Mouse (Mus musculus) ovary, postnatal 10 days (tissue): ENCODE measurements around the gene Tub.

Experiments used
- DNase-seq: peaks from one replicate; pipeline ENCODE4 v3.0.0; 2022; ENCODE audit warnings: low spot score

Gene Tub

DNA sequence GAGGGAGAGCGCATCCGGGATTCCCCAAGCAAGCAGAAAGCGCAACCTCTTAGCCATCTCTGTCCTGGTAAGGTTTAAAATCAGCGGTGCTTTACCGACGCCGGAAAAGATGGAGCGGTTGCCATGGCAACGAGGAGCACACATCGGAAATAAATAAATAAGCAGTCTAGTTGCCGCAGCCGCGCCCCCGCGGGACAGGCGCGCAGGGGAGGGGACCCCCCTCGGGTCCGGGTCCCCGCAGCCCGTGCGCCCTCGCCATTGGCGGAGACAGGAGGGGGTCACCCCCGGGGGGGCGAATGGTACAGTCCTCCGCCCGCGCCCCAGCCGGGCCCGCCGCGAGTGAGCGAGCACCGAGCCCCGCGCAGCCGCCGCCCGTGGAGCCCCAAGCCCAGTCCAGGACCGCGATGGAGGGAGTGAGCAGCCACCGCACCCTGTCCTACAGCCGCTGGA, at the start of gene Tub:
Gene Tub, plus strand, starts transcription at position 27 of the 450 bp plus-strand sequence.
- peak; percentile 7 for DNase-seq

DNA sequence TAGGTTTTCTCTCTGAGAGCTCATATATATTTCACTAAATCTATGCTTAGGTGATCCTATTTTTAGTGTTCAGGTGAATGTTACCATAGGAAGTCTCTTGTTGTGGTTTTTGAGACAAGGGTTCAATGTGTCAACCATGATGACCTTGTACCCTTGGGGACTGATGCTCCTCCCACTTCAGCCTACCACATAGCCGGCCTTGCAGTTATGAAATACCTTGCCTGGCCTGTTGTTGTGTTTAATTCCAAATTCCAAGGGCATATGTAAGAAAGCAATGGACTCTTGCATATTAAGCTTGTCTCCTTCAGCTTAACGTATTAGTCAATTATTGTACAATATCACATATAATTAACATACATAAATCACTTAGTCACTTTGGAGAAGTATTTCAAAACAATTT, 46.2 kb upstream of the Tub start:
- no peak for DNase-seq

DNA sequence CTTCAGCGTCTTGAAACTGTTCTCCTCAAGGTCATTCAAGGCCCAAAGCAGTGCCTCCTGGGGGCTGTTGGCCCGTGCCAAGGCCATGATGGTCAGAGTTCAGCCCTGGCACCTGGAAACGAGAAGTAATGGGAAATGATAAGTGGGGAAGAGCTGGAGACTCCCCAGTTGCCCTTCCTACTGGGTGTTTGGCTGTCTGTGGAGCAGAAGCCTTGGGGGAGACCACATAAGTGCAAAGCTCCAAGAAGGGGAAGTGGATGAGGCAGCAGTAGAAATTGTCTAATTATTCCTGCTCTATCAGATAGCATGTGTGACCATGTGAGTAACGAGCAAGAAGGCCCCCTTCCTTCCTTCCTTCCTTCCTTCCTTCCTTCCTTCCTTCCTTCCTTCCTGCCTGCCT, 23.1 kb upstream of the Tub start:
- DNase-seq = no peak

DNA sequence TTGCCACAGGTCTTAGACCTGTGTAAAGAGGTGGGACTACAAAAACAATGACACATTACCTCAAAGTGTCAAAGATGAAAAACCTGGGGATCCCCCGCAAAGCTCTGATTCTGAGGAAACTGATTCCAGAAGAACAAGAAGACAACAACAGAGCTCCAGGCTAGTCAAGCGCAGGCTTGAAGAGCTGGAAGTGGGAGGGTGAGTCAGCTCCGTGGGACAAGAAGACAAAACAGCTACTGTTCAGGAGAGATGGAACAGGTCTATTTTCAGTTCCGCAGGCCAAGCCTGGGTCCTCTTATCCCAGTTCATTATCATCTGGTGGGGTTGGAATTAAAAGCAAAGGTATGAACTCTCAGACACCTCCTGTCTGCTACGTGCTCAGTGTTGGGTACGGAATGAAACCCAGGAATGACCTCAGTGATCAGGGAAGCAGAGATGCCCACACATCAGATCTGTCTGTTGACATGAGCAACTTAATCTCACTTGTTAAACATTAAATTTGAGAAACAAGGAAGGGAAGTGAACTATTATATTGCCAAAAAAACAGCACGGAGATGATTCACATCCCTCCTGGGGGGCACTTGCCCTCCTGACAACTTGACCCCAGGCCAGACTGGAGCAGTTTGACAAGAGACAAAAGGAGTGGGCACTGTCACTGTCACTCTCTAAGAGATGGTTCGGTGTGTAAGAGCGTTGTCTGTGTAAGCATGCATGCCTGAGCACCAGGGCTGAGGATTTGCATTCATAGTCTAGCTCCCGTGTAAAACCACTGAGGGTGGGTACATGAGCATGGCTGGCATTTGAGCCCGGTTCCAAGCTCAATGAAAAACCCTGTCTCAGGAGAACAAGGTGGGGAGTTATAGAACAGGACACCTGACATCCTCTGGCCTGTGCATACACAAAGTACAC, 21.6 kb upstream of the Tub start:
- no peak for DNase-seq

DNA sequence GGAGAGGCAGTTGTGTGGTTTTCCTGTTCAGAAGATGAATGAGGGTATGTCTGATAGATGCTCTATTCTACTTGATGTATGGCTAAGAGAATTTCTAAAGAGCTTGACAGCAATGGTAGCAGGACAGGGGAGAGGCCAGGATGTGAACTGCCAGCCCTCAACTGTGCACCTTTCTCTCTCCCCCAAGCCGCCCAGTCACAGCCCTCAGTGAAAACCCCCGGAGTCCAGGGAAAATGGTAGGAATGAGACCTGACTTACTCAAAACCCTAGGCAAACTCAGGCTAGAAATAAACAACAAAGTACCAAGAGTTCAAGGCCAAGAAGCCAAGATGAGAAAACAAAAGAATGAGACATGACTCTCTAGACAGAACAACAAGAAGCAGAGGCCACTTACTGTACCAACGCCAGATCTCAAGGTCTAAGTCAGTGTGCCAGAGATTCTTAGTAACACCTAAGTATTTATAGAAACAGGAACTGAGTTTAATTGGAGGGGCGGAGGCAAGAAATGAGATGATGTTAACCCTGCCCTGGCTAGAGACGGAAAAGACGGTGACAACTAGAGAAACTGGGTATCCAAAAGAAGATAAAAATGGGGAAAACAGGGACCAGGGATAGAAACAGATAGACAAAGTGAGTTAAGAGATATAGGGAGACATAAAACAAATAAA, 20.3 kb upstream of the Tub start, which contains the start of gene Nlrp10:
Gene Nlrp10, minus strand, starts transcription at position 453 of the 668 bp plus-strand sequence.
- no peak for DNase-seq

DNA sequence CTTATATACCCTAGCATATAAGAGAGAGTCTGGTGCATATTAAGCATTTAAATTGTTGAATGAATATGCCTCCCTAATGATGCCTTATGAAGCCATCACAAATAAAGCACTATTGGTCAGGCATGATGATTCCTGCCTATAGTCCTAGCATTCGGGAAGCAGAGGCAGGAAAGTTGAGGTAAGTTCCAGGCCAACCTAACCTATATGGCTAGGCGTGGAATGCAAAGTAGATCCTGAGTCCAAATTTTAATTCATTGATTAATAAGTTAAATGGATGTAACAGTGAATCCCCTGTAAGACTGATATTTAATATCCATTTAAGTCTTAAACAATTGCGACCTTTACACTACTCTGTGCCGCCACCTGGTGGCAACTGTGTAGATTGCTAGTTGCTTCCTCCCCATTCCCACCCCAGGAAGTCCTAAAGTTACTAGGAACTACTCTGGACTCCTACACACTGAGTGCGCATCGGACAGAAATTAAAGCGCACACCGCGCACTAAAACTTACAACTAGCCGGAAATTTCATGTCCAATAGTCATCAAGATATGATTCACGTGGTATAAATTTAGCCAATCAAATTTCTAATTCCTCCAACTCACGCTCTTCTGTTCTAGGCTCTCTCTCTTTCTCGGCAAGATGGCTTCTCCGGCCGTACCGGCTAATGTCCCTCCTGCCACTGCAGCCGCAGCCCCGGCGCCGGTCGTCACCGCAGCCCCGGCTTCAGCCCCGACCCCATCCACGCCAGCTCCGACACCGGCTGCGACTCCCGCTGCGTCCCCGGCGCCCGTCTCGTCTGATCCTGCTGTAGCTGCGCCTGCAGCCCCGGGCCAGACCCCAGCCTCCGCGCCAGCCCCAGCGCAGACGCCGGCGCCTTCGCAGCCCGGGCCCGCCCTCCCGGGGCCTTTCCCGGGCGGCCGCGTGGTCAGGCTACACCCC, 16.1 kb upstream of the Tub start, which contains the start of gene Eif3f:
Gene Eif3f, plus strand, starts transcription at position 624 of the 938 bp plus-strand sequence.
- DNase-seq = peak; percentile 60

DNA sequence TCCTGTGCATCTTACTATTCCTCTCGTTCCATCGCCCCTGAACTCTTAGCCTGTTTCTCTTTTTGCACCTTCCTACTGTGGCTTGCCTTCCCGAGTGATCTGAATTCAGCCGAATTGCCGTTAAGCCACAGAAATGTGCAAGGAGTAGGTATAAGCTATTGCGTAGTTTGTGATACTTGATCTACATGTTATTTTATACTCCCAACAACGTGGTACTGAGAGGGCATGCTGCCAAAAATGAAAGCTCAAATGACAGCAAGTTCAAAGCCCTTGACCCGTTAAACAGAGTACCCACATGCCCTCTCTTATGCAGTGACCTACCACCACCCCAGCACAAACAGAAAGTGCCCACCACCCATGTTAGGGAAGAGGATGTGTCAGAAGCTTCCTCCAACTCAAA, 15.3 kb upstream of the Tub start:
- no peak for DNase-seq

DNA sequence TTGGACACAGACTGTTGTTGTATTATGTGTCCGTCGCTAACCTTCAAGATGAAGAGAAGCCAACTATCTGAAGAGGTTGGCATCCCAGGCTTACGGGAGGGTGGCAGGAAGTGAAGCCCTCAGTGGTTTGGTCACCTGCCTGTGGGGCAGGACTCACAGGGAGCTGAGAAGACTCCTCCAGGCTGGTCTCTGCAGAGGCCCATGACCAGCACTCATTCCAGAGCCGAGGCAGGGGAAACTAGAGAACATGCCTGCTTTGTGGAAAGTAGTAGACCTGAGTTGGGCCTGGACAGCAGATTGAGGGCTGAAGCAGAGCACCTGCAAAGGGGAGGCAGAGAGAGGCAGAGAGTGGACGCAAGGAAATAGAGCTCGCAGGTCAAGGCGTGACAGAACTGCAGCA, 14.7 kb upstream of the Tub start:
- no peak for DNase-seq

DNA sequence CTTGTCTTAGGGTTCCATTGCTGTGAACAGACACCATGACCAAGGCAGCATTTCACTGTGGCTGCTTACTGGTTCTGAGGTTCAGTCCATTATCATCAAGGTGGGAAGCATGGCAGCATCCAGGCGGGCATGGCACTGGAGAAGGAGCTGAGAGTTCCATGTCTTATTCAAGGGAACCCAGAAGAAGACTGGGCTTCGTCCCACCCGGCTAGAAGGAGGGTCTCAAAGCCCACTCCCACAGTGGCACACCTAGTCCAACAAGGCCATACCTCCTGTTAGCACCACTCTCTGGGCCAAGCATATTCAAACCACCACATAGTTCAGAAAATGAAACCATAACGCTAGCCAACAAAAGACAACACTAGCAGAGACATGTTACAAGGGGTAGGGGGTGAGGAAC, 13.5 kb upstream of the Tub start:
- DNase-seq = no peak

DNA sequence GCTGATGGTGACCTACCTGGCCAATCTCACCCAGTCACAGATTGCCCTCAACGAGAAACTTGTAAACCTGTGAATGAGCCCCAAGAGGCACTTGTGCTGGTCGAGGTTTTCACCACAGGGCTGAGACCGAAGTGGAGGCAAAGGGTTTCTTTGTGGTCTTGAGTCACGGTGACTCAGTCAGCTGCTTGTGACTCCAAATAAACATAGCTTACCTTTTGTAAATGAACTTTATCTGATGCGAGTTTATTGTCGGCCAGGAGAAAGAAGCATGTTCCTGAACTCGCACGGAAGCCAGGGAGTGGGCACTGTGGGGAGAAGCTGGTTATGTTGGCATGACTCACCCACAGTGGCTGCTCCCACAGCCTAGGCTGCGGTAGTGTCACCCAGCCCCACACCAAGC, 8.7 kb upstream of the Tub start:
- DNase-seq = no peak

DNA sequence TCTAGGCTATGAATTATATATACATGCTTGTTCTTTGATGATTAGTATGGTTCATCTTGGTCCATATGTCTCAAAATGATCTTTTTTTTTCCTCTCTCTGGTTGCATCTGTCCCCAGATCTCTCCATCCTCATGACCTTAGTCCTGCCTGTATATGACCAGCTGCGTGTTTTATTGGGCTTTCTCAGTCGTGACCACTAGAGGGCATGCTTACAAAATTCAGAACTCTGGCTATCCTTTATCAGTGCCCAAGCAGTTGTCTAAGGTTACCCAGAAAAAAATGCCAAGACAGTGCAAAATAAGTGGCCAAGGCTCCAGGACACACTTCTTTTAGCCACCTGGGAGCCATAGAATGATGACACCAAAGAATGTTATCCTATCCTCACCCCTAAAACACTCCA, 6.1 kb upstream of the Tub start:
- DNase-seq = no peak

DNA sequence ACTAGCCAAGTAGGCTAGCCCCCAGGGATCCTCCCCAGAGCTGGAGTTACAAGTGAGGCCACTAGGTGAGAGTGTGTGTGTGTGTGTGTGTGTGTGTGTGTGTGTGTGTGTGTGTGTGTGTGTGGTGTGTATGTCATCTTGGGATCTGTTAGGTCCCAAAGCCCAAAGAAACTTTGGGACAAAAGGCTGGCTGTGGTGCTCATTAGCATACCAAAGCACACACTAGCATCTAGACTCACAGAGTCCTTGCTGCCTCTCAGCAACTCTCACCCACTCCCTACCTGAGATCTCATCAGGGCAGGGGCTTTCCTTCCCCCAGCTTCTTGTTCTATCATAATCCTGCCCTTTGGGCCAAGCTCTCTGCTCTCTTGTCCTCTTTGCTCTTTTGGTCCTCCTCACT, 1.5 kb upstream of the Tub start:
- DNase-seq = no peak

DNA sequence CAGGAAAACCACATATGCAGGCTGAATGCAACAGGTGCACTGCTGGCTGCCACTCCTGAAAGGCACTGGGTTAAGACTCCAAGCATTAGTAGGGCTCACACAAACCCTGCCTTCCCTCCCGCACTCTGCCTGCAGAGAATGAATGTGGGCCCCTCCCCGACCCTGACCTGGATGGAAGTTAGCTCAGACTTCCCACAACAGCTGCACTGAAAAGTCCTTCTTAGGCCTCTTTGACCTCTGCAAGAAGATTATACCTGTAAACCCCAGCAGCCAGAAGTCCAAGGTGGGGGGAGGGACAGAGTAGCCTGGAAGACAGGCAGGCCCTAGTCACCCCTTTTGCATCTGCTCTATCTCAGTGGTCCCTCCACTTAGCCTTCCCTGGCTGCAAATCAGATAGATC, 837 bp upstream of the Tub start:
- no peak for DNase-seq

DNA sequence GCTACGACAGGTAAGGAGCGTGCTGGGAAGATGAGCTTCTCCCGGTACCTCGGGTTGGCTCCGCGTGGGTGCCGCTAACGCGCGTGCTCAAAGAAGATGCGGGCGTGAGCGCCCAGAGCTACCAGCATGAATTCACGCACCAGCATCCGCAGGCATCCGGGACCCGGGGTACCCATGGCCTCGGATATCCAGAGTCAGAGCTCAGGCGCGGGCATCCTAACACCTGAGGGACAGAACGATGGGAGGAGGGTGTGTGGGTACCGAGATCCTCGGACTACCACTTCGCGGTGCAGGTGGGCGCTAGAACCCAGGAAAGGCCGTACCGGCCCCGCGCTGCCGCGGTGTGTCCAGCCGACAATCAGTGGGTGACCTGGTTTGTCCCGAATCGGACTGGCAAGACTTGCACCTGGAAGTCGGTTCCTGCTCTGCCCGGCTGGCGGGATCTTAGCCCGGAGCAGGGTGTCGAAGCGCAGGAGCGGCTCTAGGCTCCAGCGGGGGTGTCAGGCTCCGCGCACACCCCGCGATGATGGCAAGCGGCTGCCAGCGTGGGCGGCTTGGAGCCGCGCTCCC, 709 bp downstream of the Tub start:
- peak; percentile 9 for DNase-seq

DNA sequence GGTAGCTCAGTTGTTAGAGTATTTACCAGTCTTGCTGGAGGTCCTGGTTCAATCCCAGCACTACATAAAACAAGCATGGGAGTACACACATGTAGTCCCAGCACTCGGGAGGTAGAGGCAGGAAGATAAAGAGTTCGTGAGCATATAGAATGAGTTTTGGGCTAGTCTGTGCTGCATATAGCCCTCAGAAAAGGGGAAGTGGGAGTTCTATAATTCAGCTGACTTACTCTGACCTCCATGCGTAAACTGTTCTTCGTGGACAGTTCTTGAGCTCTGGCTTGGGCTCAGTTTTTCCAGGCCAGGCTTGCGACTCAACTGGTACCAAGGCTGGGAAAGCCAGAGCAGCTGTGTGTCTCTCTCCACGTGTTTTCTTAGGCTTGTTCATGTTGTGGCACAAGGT, 2.7 kb downstream of the Tub start:
- no peak for DNase-seq

DNA sequence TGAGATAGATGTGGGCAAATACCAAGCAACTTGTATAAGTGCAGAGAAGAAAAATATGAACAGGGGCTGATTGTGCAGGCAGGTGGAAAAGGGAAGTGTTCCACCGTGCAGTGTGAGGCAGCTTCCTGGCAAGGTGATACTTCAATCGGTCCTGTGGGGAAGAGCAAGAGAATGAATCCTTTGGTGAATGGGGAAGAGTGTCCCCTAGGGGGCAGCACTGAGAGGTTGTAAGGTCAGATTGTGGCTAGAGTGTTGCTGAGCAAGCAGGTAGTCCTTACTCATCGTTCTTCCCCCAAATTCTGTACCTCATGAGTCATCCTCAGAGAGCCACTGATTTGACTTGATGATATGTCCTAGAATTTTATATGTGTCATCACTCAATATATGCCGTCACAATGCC, 4.0 kb downstream of the Tub start:
- DNase-seq = no peak

DNA sequence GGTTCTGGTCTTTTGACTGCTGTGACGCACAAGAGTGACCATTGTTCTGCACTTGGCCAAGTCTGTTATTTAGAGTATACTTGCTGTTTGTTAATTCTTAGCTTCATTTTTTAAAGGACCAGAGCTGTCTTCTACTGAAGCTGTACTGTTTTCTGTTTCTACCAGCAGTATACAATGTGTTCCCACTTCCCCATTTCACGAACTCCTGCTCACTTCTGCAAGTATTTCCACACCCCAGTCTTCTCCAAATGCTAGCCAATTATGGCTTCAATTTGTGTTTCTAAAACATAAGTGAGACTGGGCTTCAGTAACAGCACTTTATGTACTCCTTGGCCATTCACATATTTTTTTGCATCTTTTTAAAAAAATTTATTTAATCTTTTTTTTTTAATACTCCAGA, 7.6 kb downstream of the Tub start:
- no peak for DNase-seq

DNA sequence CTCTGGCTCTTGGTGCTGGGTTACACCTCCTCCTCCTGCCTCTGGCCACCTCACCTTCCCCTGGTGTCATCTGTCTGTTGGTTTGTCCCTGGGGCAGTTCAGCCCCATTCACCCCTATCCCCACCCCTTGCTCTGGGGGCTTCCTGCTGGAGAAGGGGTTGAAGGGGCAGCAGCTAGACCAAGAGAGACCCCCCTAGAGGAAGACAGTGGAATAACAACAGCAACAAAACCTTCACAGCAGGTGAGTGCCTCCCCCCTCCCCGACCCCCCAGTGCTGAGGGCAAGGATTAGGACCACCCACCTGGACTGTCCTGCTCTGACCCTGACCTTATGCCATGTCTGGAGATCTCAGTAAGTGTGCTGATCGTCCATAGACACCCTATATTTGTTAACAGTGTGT, 15.8 kb downstream of the Tub start:
- DNase-seq = no peak

DNA sequence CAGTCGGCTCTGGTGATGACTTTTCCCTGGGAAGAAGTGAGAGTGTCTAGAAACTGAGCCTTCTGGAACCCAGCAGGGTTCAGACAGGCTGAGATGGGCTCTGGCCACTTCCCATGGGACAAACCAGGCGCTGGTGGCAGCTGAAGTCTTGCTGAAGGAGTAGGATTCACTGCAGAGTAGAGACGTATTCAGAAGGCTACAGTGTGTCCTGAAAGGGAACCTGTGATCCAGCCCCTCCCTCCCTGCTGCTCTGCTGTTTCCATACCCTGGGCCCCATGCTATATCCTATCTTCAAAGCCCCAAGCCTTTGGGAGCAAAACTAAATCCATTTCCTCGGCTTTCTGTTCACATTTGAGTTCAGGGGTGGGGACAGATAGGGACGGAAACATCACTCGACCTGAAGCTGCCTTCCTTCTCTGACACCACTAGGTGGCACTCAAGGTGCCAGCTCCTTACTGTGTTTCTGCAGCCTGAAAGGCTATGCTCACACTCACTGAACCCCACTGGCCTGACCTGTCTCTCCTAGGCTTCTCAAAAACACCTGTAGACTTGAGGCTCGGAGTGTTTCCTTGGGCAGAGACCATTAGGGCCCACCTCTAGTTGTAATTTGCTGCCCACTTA, 16.7 kb downstream of the Tub start:
- no peak for DNase-seq

DNA sequence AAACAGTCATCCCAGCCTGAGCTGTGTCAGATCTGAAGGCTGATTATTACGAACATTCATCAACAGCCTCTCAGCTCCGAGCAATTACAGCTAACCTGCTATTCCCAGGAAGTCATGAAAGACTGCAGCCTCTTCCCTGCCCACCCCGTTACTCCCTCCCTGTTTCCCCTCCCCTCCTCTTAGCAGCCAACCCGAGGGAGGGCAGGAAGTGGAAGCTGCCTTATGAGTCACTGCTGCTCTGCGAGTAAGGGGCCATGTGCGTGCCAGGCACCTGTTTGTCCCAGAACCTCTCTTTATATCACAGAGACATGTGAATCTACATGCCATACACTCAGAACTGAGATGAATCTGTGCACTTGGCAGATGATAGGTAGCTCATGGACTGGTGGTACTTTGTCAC, 18.1 kb downstream of the Tub start:
- no peak for DNase-seq

DNA sequence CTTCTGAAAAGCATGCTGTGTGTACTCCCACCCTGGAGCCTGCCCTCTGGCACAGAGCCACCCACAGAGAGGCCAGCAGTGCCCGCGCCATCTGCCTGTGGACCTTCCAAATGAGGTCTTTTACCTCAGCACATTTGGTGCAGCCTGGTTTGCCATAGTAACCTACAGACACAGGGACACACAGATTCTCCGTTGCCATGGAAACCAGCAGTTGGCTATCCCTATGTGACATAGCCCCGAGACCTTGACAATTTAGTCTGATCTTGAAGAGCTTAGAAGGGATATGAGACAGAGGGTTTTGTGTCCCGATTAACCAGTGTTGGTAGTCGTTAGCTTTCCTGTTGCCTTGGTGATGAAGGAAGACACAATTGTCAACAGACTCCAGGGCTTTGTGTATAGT, 22.1 kb downstream of the Tub start:
- no peak for DNase-seq
